Mouse (Mus musculus) left cerebral cortex, adult 11 months (tissue): ENCODE results near the gene Bhlhe23.

Source experiments
- DNase-seq: peaks from one replicate; pipeline ENCODE4 v3.0.0; 2022; ENCODE audit warnings: low spot score

Bhlhe23 gene

GRCm38 (mm10) chr2:180775641-180776040 lies 1.1 kb downstream of the Bhlhe23 start:
- DNase-seq: no peak

DNA sequence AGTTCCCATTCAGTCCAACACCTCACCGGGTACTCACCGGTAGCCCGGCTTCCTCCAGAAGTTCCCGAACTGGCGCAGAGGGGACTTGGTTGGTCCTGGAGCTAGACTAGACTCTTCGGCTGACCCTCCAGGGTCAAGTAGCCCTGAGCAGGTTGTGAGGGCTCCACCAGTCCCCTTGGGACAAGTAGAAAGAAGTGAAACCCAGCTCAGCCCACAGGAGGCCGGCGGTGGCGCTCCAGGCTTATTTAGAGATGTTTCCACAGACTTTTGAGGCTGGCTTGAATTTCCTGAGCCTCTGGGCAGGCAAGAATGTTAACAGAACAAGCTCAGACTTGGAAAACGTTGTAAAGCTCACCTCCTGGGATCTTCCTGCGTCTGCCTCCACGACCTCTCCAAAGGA lies 1.5 kb downstream of the Bhlhe23 start:
- DNase-seq: no peak

DNA sequence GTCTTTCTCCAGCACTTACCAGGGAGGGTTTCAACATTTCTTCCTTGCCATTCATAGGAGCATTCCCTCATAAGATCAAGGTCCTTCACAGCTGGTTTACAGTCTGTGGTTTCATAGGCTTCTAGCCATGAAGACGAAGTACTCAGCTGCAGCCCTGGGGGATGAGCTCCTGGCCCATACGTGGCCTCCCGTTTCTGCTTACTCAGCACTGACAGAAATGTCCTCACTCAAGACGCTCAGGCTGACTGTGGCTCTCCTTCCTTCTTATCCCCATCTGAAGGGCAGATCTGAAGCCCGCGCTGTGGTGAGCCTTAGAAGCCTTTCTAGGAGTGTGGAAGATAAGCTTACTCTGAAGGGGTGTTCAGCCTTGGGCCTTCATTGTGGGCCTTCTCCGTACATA lies 11.0 kb downstream of the Bhlhe23 start:
- DNase-seq: no peak

DNA sequence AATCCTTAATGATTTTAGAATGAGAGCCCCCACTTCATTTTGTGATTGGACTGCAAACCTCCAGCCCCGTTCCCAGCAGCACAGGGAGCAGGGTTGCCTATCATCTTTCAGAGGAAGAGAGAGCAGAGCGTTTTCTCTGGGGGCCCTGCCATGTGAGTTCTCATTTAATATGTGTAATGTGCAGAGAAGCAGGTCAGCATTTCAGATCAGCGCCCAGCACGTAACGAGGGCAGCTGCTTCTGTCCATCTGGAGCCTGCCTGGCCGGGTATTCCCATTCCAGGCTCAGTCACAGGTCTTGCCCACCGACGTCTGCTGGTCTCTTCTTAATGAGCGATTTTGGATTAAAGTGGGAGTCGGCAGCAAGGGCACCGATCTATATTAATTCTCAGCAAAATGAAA lies 11.7 kb downstream of the Bhlhe23 start:
- DNase-seq: no peak

DNA sequence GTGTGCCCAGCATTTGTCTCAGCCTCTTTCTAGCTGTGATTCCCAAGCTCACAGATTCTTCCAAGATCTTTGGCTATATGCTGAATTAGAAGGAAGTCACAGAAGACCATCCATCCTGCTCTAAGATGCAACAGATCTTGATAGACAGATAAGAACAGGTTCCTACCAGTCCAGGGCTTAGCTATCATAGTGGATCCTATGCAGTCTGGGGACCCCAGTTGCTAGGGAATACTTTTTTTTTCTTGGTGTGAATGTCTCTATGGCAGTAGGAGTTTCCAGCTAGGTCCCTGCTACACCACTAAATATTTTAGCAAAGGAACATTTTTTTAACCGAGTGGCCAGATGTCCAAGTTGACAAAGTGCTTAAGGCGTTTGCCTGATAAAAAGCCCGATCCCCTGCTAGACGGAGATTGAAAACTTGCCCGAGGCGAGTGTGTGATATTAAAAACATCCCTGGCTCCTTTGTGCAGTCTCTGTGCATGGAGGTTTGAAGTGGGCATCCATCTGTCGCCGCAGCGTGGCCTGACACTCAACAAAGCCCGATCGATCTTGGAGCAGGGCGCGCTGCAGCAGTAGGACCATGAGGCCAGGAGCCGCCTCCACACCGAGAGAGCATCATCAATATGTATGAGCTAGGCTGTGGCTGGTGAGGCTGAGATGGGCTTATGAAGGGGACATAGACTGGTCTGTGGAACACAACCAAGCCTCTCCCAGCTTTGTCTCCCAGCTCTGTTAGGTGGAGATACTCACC lies 18.0 kb downstream of the Bhlhe23 start:
- DNase-seq: no peak

DNA sequence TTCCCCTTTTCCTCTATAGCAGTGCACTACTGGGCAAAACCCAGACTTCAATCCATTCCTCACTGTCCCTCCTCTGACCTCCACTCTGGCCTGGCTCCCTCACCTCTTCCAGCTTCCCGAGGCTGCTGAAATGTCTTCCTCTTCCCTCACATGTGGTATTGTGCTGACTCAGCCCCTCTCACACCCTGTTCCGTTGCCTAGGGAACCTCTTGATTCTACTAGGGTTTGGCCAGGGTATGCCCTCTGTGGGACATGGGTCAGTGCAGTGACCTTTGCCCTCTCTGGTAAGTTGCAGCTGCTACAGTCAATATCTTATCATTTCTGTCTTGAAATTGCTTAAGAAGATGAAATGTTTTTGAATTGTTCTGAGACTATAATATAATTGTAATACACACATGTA lies 19.9 kb downstream of the Bhlhe23 start:
- DNase-seq: no peak

- no peak for DNase-seq
Observed at GRCm38 (mm10) chr2:180755896-180756295, 20.8 kb downstream of the Bhlhe23 start.

DNA sequence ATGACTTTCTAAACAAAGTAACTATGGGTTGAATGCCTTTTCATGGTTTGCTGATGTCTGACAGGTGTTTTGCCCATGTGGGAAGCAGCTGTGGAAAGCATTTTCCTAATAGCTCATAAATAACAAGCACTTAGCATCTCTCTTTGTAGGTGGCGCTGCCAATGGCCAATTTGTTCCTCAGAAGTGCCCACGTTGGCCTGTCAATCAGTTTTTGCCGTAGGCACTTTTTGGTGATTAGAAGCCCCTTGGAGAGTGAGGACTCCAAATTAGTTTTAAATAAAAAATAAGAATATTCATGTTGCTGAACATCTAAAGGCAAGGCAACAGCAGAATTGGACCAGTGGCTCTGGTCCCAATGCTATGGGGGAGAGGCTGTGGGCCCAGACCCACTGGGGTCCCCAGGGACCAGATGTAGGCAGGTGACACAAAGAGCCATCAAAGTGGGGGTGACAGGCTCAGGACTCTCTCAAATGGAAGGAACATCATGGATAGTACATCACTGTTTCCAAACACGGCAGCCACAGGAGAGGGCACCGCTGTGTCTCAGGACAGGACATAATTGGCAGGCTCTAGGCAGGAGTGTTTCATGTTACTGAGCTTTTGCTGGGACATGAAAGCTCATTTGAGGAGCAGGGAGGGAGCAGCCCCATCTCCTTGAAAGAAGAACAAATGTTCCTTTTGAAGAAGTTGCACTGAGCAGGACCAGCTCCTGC lies 21.6 kb downstream of the Bhlhe23 start:
- no peak for DNase-seq

DNA sequence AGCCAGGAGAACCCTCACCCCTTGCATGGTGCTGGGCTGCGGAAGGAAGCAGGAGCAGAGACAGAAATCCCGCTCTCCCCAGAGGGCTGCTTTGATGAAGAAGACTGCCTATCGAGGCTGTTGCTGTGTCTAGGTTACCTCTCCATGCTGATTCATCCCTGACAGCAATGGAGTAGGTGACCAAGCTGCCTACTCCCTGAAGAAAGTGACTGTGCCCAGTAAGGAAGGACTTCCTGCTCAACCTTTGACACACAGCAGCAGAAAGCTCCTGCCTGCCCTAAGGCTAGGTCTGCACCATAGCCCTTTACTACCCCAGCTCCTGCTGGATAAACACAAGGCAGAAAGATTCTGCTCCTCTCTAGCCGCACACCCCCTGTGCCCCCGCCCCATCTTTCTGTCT lies 27.8 kb downstream of the Bhlhe23 start:
- DNase-seq: no peak

- no peak for DNase-seq
Observed at GRCm38 (mm10) chr2:180746569-180747192, 30.0 kb downstream of the Bhlhe23 start.

DNA sequence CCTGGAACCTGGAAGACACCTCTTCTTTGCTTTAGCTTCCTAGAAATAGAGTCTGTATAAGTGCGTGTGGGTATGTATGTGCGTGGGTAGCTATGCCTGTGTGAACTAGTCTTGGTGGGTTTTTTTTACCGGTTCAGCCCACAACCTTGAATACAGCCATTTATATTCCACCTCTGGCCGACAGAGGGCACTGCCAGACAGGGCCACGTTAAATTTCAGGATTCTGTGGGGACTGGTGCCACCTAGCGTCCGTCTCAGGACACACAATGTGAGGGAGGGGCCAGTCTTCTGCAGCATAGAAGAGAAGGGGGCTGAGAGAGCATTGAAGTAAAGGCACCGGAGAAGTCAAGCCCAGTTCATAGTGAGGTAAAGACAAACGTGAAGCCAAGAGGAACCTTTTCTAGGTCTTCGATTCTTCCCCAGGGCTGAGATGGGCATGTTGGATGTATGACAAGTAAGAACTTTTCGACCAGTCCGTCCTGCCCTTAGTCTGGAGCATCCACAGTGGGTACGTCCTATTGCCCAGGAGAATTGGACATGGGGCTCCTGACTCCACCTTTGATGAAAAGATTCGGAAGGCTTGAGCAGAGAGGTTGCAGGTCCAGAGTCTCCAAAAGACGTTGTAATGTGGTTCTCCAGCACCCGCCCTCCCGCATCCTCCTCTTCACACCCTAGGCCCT lies 31.3 kb downstream of the Bhlhe23 start:
- DNase-seq: peak; percentile 73

DNA sequence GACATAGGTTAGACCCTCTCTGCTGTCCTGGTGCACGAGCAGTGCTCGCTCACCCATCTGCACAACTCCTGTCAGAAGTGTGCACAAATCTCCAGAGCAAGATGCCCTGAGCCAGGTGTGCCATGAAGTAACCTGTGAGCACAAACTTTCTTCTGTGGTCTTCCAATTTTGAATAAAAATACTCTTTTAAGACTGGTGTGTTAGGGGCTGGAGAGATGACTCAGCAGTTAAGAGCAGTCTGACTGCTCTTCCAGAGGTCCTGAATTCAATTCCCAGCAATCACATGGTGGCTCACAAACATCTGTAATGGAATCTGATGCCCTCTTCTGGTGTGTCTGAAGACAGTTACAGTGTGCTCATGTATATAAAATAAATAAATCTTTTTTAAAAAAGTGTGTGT lies 33.4 kb downstream of the Bhlhe23 start:
- no peak for DNase-seq

DNA sequence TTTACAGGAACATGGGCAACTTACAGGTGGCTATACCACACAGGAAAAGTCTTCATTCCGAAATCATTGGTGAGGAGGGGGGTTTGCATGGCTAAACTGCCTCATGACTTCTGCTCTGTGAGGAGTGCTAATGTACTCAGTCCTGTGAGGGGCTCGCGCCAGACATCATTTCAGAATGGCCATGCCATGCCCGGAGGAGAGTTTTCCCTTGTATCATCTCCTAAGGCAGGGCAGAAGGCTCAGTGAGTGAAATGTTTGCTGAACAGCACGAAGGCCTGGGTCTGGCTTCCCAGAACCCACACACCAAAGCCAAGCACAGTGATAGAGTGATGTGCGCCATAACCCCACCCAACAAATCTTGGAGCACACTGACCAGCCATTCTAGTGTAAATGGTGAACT lies 33.9 kb downstream of the Bhlhe23 start:
- DNase-seq: no peak

DNA sequence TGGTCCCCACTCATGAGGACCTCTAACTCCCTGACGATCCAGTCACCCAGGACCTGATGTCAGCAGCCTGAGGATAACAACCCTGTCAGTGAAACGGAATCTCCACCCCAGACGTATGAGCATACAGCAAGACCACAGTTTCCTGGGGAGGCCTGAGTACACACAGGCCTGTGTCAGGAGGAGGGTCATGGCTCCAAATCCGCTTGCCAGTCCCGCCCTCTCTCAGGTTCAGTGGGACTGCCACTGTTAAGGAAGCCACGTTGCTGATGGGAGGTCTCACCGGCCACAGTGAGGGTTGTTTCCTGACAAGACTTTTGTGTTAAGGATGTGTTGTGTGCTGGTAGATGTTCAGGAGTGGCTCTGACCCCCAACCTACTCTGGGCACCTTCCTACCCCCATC lies 35.3 kb downstream of the Bhlhe23 start:
- DNase-seq: no peak

DNA sequence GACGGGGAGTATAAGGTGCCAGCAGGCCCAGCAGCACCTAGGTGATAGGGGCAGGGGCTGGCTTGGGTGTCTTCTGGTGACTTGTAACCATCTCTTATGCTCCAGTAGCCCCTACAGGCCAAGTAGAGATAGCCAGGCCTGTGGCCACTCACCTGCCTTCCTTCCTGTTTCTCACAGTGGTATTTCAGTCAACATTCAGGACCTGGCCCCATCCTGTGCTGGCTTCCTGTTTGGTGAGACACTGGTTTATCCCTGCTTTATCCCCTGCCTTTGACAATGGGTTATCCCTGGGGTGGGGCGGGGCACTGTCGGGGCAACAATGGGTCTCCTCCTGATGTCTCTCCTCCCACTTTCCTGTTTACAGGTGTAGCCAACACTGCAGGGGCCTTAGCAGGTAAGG lies 36.4 kb downstream of the Bhlhe23 start:
- no peak for DNase-seq

GRCm38 (mm10) chr2:180737984-180738383 lies 38.7 kb downstream of the Bhlhe23 start:
- no peak for DNase-seq

GRCm38 (mm10) chr2:180735232-180735631 lies 41.5 kb downstream of the Bhlhe23 start:
- no peak for DNase-seq

- no peak for DNase-seq
Observed at GRCm38 (mm10) chr2:180731984-180732383, 44.7 kb downstream of the Bhlhe23 start.

- DNase-seq: no peak
Observed at GRCm38 (mm10) chr2:180731036-180731435, 45.7 kb downstream of the Bhlhe23 start.

GRCm38 (mm10) chr2:180727613-180728021 lies 49.1 kb downstream of the Bhlhe23 start:
- no peak for DNase-seq

GRCm38 (mm10) chr2:180726658-180727442 lies 49.9 kb downstream of the Bhlhe23 start:
- no peak for DNase-seq
